Mouse (Mus musculus): ENCODE results near the gene Ccnd2. TPM values are rescaled to one million over a fixed set of nuclear protein-coding genes. Genes with fewer than 3 reads are reported as not detected.

Gene Ccnd2
- polyA plus RNA-seq, 1 experiment from 2014 or later, result 1,164 TPM

GRCm38 (mm10) chr6:127146322-127146947 is 5.6 kb downstream of the Ccnd2 start:
- Histone ChIP-seq H3K4me3 (no peak overlapping the region), H3K4me2 (no peak overlapping the region), H3K9me3 (no peaks in the 10 kb centered on the region), H3K4me1 (peaks cover 61% of the 10 kb centered on the region), H3K27ac (no peak overlapping the region), H3K27me3 (no peaks in the 10 kb centered on the region), H3K36me3 (peaks cover 42% of the 10 kb centered on the region), H3K9ac (no peak overlapping the region)
- 76% methylated on average over 3 of the region's 3 CpGs for WGBS
- no peak for ATAC-seq (ENCODE audit: insufficient number of reproducible peaks, low FRiP score, low TSS enrichment, low read depth)

- no peak overlapping the region for H3K4me3 ChIP-seq
- H3K4me2 ChIP-seq, result no peak overlapping the region
- no peak overlapping the region for H3K9ac ChIP-seq
- H3K27me3 ChIP-seq, result no peaks in the 10 kb centered on the region
- H3K27ac ChIP-seq, result no peak overlapping the region
- H3K36me3 ChIP-seq, result peaks cover 51% of the 10 kb centered on the region
- 58% methylated on average over 20 of the region's 20 CpGs for WGBS
- H3K9me3 ChIP-seq, result no peaks in the 10 kb centered on the region
- no peak for ATAC-seq (ENCODE audit: insufficient number of reproducible peaks, low FRiP score, low TSS enrichment, low read depth)
- peaks cover 54% of the 10 kb centered on the region for H3K4me1 ChIP-seq
Measured at GRCm38 (mm10) chr6:127145464-127146190, 6.4 kb downstream of the Ccnd2 start.

- WGBS, result 80% methylated on average over 7 of the region's 7 CpGs
- Histone ChIP-seq H3K4me2 (no peak overlapping the region), H3K27ac (peak overlapping the region; percentile 18), H3K9me3 (no peaks in the 10 kb centered on the region), H3K4me3 (no peak overlapping the region), H3K36me3 (peaks cover 70% of the 10 kb centered on the region), H3K4me1 (peaks cover 54% of the 10 kb centered on the region), H3K27me3 (no peaks in the 10 kb centered on the region), H3K9ac (no peak overlapping the region)
- ATAC-seq (ENCODE audit: insufficient number of reproducible peaks, low FRiP score, low TSS enrichment, low read depth), result no peak
Measured at GRCm38 (mm10) chr6:127143576-127144288, 8.3 kb downstream of the Ccnd2 start.

- Histone ChIP-seq H3K9ac (no peak overlapping the region), H3K4me3 (no peak overlapping the region), H3K4me1 (peaks cover 49% of the 10 kb centered on the region), H3K4me2 (no peak overlapping the region), H3K27ac (peak overlapping the region; percentile 18), H3K36me3 (peaks cover 76% of the 10 kb centered on the region), H3K27me3 (no peaks in the 10 kb centered on the region), H3K9me3 (no peaks in the 10 kb centered on the region)
- ATAC-seq (ENCODE audit: insufficient number of reproducible peaks, low FRiP score, low TSS enrichment, low read depth), result no peak
- 72% methylated on average over 10 of the region's 10 CpGs for WGBS
Measured at GRCm38 (mm10) chr6:127143124-127143520, 8.9 kb downstream of the Ccnd2 start.

GRCm38 (mm10) chr6:127142154-127143123 is 9.6 kb downstream of the Ccnd2 start:
- 24% methylated on average over 9 of the region's 10 CpGs for WGBS
- Histone ChIP-seq H3K36me3 (peaks cover 81% of the 10 kb centered on the region), H3K4me2 (no peak overlapping the region), H3K27me3 (no peaks in the 10 kb centered on the region), H3K9ac (no peak overlapping the region), H3K4me3 (no peak overlapping the region), H3K9me3 (no peaks in the 10 kb centered on the region), H3K4me1 (peaks cover 43% of the 10 kb centered on the region), H3K27ac (peak overlapping the region; percentile 18; the same call in 1 of the 2 replicates)
- no peak for ATAC-seq (ENCODE audit: insufficient number of reproducible peaks, low FRiP score, low TSS enrichment, low read depth)

- no peak overlapping the region for H3K27ac ChIP-seq
- no peak overlapping the region for H3K4me2 ChIP-seq
- no peaks in the 10 kb centered on the region for H3K9me3 ChIP-seq
- peaks cover 85% of the 10 kb centered on the region for H3K36me3 ChIP-seq
- H3K9ac ChIP-seq, result no peak overlapping the region
- ATAC-seq (ENCODE audit: insufficient number of reproducible peaks, low FRiP score, low TSS enrichment, low read depth), result no peak
- 94% methylated on average over 11 of the region's 11 CpGs for WGBS
- H3K4me1 ChIP-seq, result peaks cover 14% of the 10 kb centered on the region
- no peak overlapping the region for H3K4me3 ChIP-seq
- no peaks in the 10 kb centered on the region for H3K27me3 ChIP-seq
Measured at GRCm38 (mm10) chr6:127138962-127139361, 13.0 kb downstream of the Ccnd2 start.

GRCm38 (mm10) chr6:127133433-127134245 is 18.4 kb downstream of the Ccnd2 start:
- no peak overlapping the region for H3K27ac ChIP-seq
- ATAC-seq (ENCODE audit: insufficient number of reproducible peaks, low FRiP score, low TSS enrichment, low read depth), result no peak
- no peak overlapping the region for H3K9ac ChIP-seq
- H3K36me3 ChIP-seq, result peaks cover 94% of the 10 kb centered on the region
- H3K27me3 ChIP-seq, result no peaks in the 10 kb centered on the region
- no peaks in the 10 kb centered on the region for H3K9me3 ChIP-seq
- 72% methylated on average over 16 of the region's 16 CpGs for WGBS
- no peaks in the 10 kb centered on the region for H3K4me1 ChIP-seq
- H3K4me2 ChIP-seq, result no peak overlapping the region
- H3K4me3 ChIP-seq, result no peak overlapping the region

GRCm38 (mm10) chr6:127132719-127133118 is 19.3 kb downstream of the Ccnd2 start:
- Histone ChIP-seq H3K27ac (no peak overlapping the region), H3K36me3 (peaks cover 94% of the 10 kb centered on the region), H3K4me3 (no peak overlapping the region), H3K9me3 (no peaks in the 10 kb centered on the region), H3K27me3 (no peaks in the 10 kb centered on the region), H3K4me1 (no peaks in the 10 kb centered on the region), H3K9ac (no peak overlapping the region), H3K4me2 (no peak overlapping the region)
- 53% methylated on average over 3 of the region's 3 CpGs for WGBS
- no peak for ATAC-seq (ENCODE audit: insufficient number of reproducible peaks, low FRiP score, low TSS enrichment, low read depth)

- no peak overlapping the region for H3K27ac ChIP-seq
- no peak overlapping the region for H3K4me3 ChIP-seq
- no peak overlapping the region for H3K9ac ChIP-seq
- no peaks in the 10 kb centered on the region for H3K27me3 ChIP-seq
- peaks cover 95% of the 10 kb centered on the region for H3K36me3 ChIP-seq
- no peaks in the 10 kb centered on the region for H3K4me1 ChIP-seq
- H3K4me2 ChIP-seq, result no peak overlapping the region
- H3K9me3 ChIP-seq, result no peaks in the 10 kb centered on the region
- WGBS, result 81% methylated on average over 3 of the region's 3 CpGs
- ATAC-seq (ENCODE audit: insufficient number of reproducible peaks, low FRiP score, low TSS enrichment, low read depth), result no peak
Measured at GRCm38 (mm10) chr6:127131946-127132345, 20.0 kb downstream of the Ccnd2 start.

- no peak overlapping the region for H3K27ac ChIP-seq
- no peak overlapping the region for H3K4me3 ChIP-seq
- no peaks in the 10 kb centered on the region for H3K27me3 ChIP-seq
- H3K9me3 ChIP-seq, result no peaks in the 10 kb centered on the region
- no peak for ATAC-seq (ENCODE audit: insufficient number of reproducible peaks, low FRiP score, low TSS enrichment, low read depth)
- H3K36me3 ChIP-seq, result peaks cover 92% of the 10 kb centered on the region
- H3K4me1 ChIP-seq, result no peaks in the 10 kb centered on the region
- 80% methylated on average over 13 of the region's 13 CpGs for WGBS
- no peak overlapping the region for H3K4me2 ChIP-seq
- no peak overlapping the region for H3K9ac ChIP-seq
Measured at GRCm38 (mm10) chr6:127130377-127130776, 21.6 kb downstream of the Ccnd2 start.

GRCm38 (mm10) chr6:127129659-127130058 is 22.3 kb downstream of the Ccnd2 start:
- H3K4me1 ChIP-seq, result no peaks in the 10 kb centered on the region
- WGBS, result 91% methylated on average over 14 of the region's 14 CpGs
- H3K4me2 ChIP-seq, result no peak overlapping the region
- no peak overlapping the region for H3K4me3 ChIP-seq
- no peak overlapping the region for H3K9ac ChIP-seq
- no peak for ATAC-seq (ENCODE audit: insufficient number of reproducible peaks, low FRiP score, low TSS enrichment, low read depth)
- no peak overlapping the region for H3K27ac ChIP-seq
- peaks cover 84% of the 10 kb centered on the region for H3K36me3 ChIP-seq
- H3K27me3 ChIP-seq, result no peaks in the 10 kb centered on the region
- H3K9me3 ChIP-seq, result no peaks in the 10 kb centered on the region
